Mouse (Mus musculus): ENCODE measurements at regions not wholly inside any gene's neighbourhood (a gene's known extent, or its start where the extent isn't known, plus 50 kb on each side); places are given as distances from the start of the nearest gene placed in this dataset.
A peak's percentile ranks its signal among the peaks of the same experiment; 100 is the strongest.
"Not testable (repeated sequence)": the region's sequence is repeated elsewhere in the genome, so short reads cannot be mapped to it uniquely, and the experiment has no call there.

GRCm38 (mm10) chr7:73208479-73208816, 166.9 kb upstream of the Rgma start:
- no peak for DNase-seq

GRCm38 (mm10) chr7:73208817-73209602, 166.3 kb upstream of the Rgma start:
- DNase-seq: no peak

- no peak for DNase-seq
Observed at GRCm38 (mm10) chr7:73210078-73210477, 165.2 kb upstream of the Rgma start.

- no peak for DNase-seq
Observed at GRCm38 (mm10) chr7:73222237-73222915, 152.9 kb upstream of the Rgma start.

GRCm38 (mm10) chr7:73222929-73223512, 152.3 kb upstream of the Rgma start:
- no peak for DNase-seq

GRCm38 (mm10) chr7:73233539-73234158, 141.7 kb upstream of the Rgma start:
- DNase-seq: no peak

- no peak for DNase-seq
Observed at GRCm38 (mm10) chr7:73238486-73238885, 136.8 kb upstream of the Rgma start.

GRCm38 (mm10) chr7:73243591-73244355, 131.5 kb upstream of the Rgma start:
- no peak for DNase-seq

GRCm38 (mm10) chr7:73245431-73245830, 129.9 kb upstream of the Rgma start:
- DNase-seq: no peak

- DNase-seq: no peak
Observed at GRCm38 (mm10) chr7:73250593-73250992, 124.7 kb upstream of the Rgma start.

- DNase-seq: no peak
Observed at GRCm38 (mm10) chr7:73251187-73251740, 124.0 kb upstream of the Rgma start.

- not testable (repeated sequence) for DNase-seq
Observed at GRCm38 (mm10) chr7:73254972-73255371, 120.3 kb upstream of the Rgma start.

- no peak for DNase-seq
Observed at GRCm38 (mm10) chr7:73260140-73260539, 115.2 kb upstream of the Rgma start.

GRCm38 (mm10) chr7:73261750-73262149, 113.6 kb upstream of the Rgma start:
- no peak for DNase-seq

GRCm38 (mm10) chr7:73262526-73262925, 112.8 kb upstream of the Rgma start:
- DNase-seq: no peak

GRCm38 (mm10) chr7:73269626-73270025, 105.7 kb upstream of the Rgma start:
- DNase-seq: no peak

- no peak for DNase-seq
Observed at GRCm38 (mm10) chr7:73272787-73273186, 102.5 kb upstream of the Rgma start.

- DNase-seq: no peak
Observed at GRCm38 (mm10) chr7:73275814-73276271, 99.5 kb upstream of the Rgma start.

- peak; percentile 37 for DNase-seq
Observed at GRCm38 (mm10) chr7:73278616-73279015, 96.7 kb upstream of the Rgma start.

- DNase-seq: peak; percentile 14
Observed at GRCm38 (mm10) chr7:73279936-73280445, 95.3 kb upstream of the Rgma start.

GRCm38 (mm10) chr7:73286244-73286643, 89.1 kb upstream of the Rgma start:
- no peak for DNase-seq

GRCm38 (mm10) chr7:73293337-73293736, 82.0 kb upstream of the Rgma start:
- DNase-seq: no peak

Data from cerebellum, adult 8-10 months (tissue).